Mouse (Mus musculus): Measurements from ENCODE around the gene Pou2f2.

Pou2f2 gene

GRCm38 (mm10) chr7:25150151-25150663 lies 29.3 kb downstream of the Pou2f2 start:
- in situ Hi-C loops (cut with MboI): no loop called here

- in situ Hi-C loops (cut with MboI): no loop called here
These were observed 33.6 kb downstream of the Pou2f2 start for GRCm38 (mm10) chr7:25145896-25146295.

GRCm38 (mm10) chr7:25141761-25142160 lies 37.8 kb downstream of the Pou2f2 start:
- in situ Hi-C loops (cut with MboI): no loop called here

GRCm38 (mm10) chr7:25137553-25137952 lies 42.0 kb downstream of the Pou2f2 start:
- in situ Hi-C loops (cut with MboI): no loop called here

- in situ Hi-C loops (cut with MboI): loop anchor here (5.0 kb wide), 1 partner anchor 54 kb away; no protein-coding TSS in a partner anchor
These were observed 46.2 kb downstream of the Pou2f2 start for GRCm38 (mm10) chr7:25133092-25134049.

- in situ Hi-C loops (cut with MboI): loop anchor here (5.0 kb wide), 1 partner anchor 55 kb away; no protein-coding TSS in a partner anchor
These were observed 47.1 kb downstream of the Pou2f2 start for GRCm38 (mm10) chr7:25132318-25132960.

GRCm38 (mm10) chr7:25131247-25131646 lies 48.3 kb downstream of the Pou2f2 start:
- in situ Hi-C loops (cut with MboI): loop anchor here (5.0 kb wide), 1 partner anchor 56 kb away; no protein-coding TSS in a partner anchor

- in situ Hi-C loops (cut with MboI): loop anchor here (5.0 kb wide), 1 partner anchor 57 kb away; no protein-coding TSS in a partner anchor
These were observed 49.0 kb downstream of the Pou2f2 start for GRCm38 (mm10) chr7:25130565-25130964.

GRCm38 (mm10) chr7:25129390-25129979 lies 50.0 kb downstream of the Pou2f2 start:
- in situ Hi-C loops (cut with MboI): no loop called here

- in situ Hi-C loops (cut with MboI): no loop called here
These were observed 51.6 kb downstream of the Pou2f2 start for GRCm38 (mm10) chr7:25127971-25128370.

GRCm38 (mm10) chr7:25125716-25126281 lies 53.7 kb downstream of the Pou2f2 start:
- in situ Hi-C loops (cut with MboI): no loop called here

GRCm38 (mm10) chr7:25121240-25121786 lies 58.2 kb downstream of the Pou2f2 start:
- in situ Hi-C loops (cut with MboI): no loop called here

GRCm38 (mm10) chr7:25120061-25120834 lies 59.3 kb downstream of the Pou2f2 start:
- in situ Hi-C loops (cut with MboI): no loop called here

GRCm38 (mm10) chr7:25112956-25113603 lies 66.4 kb downstream of the Pou2f2 start:
- in situ Hi-C loops (cut with MboI): no loop called here

GRCm38 (mm10) chr7:25112178-25112955 lies 67.2 kb downstream of the Pou2f2 start:
- in situ Hi-C loops (cut with MboI): no loop called here

GRCm38 (mm10) chr7:25110336-25110735 lies 69.2 kb downstream of the Pou2f2 start:
- in situ Hi-C loops (cut with MboI): no loop called here

- in situ Hi-C loops (cut with MboI): loop anchor here (5.0 kb wide), 1 partner anchor 73 kb away; no protein-coding TSS in a partner anchor
These were observed 70.2 kb downstream of the Pou2f2 start for GRCm38 (mm10) chr7:25109355-25109754.

GRCm38 (mm10) chr7:25106790-25107502 lies 72.6 kb downstream of the Pou2f2 start:
- in situ Hi-C loops (cut with MboI): loop anchor here (5.0 kb wide), 1 partner anchor 75 kb away; no protein-coding TSS in a partner anchor

Measured in mature B cell (primary cell).